ENCODE assay signal across 24 mouse cellular contexts in the genomic region with DNA sequence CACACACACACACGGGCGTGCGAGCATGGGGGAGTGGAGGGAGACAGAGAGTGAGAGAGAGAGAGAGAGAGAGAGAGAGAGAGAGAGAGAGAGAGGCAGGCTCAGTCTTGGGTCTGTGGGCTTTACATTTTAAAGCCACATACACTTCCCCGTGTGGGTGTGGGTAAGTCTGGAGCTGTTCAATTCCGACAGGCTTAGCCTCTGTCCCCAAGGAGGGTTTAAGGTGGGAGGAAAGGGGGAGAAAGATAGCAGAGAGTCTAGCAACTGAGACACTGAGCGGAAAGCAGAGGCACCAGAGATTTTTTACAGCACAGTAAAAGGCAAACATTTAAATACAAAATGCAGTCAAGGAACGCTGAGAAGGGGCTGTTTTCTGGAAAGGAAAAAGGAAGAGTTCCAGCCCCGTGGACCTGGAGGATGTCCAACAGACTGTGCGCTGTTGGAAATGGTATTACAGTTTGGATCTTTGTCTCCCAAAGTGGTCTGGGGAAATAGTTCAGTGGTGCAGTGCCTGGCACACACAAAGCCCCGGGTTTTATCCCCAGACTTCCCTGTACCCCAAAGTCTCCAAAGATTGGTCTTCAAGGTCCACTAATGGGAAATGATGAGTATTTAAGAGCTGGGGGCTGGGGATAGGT. TPM values are rescaled to one million over a fixed set of nuclear protein-coding genes. Genes with fewer than 3 reads are reported as not detected.
DNase-seq lines count a peak whose midpoint lies in the region; ATAC-seq lines count a peak whose summit lies in the region.
"Had no signal": no experiment of that assay in that cellular context is flagged by ENCODE, and none has a peak within 500 bp of the region (broad histone marks: within the 10 kb centered on the region; RNA-seq: fewer than 3 reads in every experiment).

No protein-coding gene starts in this region.

- no peak overlapping the region for H3K27ac ChIP-seq in heart, embryonic 10.5 days
- H3K27ac ChIP-seq in intestine, embryonic 16.5 days (ENCODE audit: low read length), result peak overlapping the region; percentile 65
- H3K27ac ChIP-seq: gastrocnemius, adult 2 months; liver, embryonic 14.5 days; midbrain, embryonic 15.5 days had no signal

- peaks cover 27% of the 10 kb centered on the region for H3K4me1 ChIP-seq in heart, embryonic 10.5 days
- peaks cover 22% of the 10 kb centered on the region for H3K4me1 ChIP-seq in intestine, embryonic 16.5 days (ENCODE audit: control insufficient read depth, insufficient read depth, low read length)

- ATAC-seq in intestine, embryonic 16.5 days, result no peak
- ATAC-seq: forebrain, postnatal 0 days; lung, postnatal 0 days; midbrain, embryonic 15.5 days had no signal

- no peak overlapping the region for H3K4me3 ChIP-seq in heart, embryonic 10.5 days
- no peak overlapping the region for H3K4me3 ChIP-seq in intestine, embryonic 16.5 days (ENCODE audit: low read length)
- H3K4me3 ChIP-seq: gastrocnemius, adult 2 months; megakaryocyte, embryonic 14.5 days; midbrain, embryonic 15.5 days had no signal

- WGBS in heart, embryonic 10.5 days, result 55% methylated on average over 10 of the region's 10 CpGs
- 40% methylated on average over 10 of the region's 10 CpGs for WGBS in intestine, embryonic 16.5 days

- H3K27me3 ChIP-seq in heart, embryonic 10.5 days (ENCODE audit: insufficient read depth, poor library complexity, severe bottlenecking), result peaks cover 31% of the 10 kb centered on the region
- no peaks in the 10 kb centered on the region for H3K27me3 ChIP-seq in intestine, embryonic 16.5 days (replicated peaks; ENCODE audit: control insufficient read depth, insufficient read depth, low read length)

- H3K9ac ChIP-seq in intestine, embryonic 16.5 days (ENCODE audit: low read depth, low read length), result 0 out of 2 replicates have a peak overlapping the region, but pooled peaks have one; percentile 16
- H3K9ac ChIP-seq: forebrain, postnatal 0 days; liver, embryonic 14.5 days; midbrain, embryonic 15.5 days had no signal

- H3K9me3 ChIP-seq in heart, embryonic 10.5 days, result no peaks in the 10 kb centered on the region
- H3K9me3 ChIP-seq in intestine, embryonic 16.5 days (ENCODE audit: control insufficient read depth, low read length), result no peaks in the 10 kb centered on the region
- H3K9me3 ChIP-seq: G1E; midbrain, embryonic 15.5 days had no signal

- DNase-seq in heart, postnatal 4 days, result peak; percentile 15
- DNase-seq in heart, embryonic 10.5 days (ENCODE audit: low spot score), result no peak
- peak; percentile 8 for DNase-seq in urinary bladder, adult 2 months (ENCODE audit: low spot score)
- no peak for DNase-seq in urinary bladder, postnatal 10 days (ENCODE audit: low spot score)
- no peak for DNase-seq in yolk sac, embryonic 10.5 days (ENCODE audit: low spot score)
- DNase-seq in left cerebral cortex, postnatal 14 days (ENCODE audit: low spot score in 2 of 2), result no peak
- DNase-seq: cerebellum, adult 9-11 months; embryo, embryonic 11 days; forebrain, postnatal 0 days; gastrocnemius, adult 2 months; heart, adult 18-20 months; layer of hippocampus, postnatal 36 days; right cerebral cortex, adult 18-20 months; thymus, postnatal 25 days had no signal

- intact Hi-C loops in left cerebral cortex, postnatal 14 days (cut with DNase I), result no loop called here

- H3K4me2 ChIP-seq in intestine, embryonic 16.5 days (ENCODE audit: low read depth, low read length), result 0 out of 2 replicates have a peak overlapping the region, but pooled peaks have one; percentile 10
- H3K4me2 ChIP-seq: midbrain, embryonic 15.5 days had no signal

- H3K36me3 ChIP-seq in heart, embryonic 10.5 days, result no peaks in the 10 kb centered on the region
- H3K36me3 ChIP-seq in intestine, embryonic 16.5 days (ENCODE audit: control insufficient read depth, insufficient read depth, low read length), result no peaks in the 10 kb centered on the region
- H3K36me3 ChIP-seq: G1E; midbrain, embryonic 15.5 days had no signal

RNA-seq across cellular contexts. Expression of a gene that starts 5.1 kb away (rescaled TPM):
- not detected for total RNA-seq in heart, postnatal 4 days (2021)
- not detected in 2 replicates for polyA plus RNA-seq in heart, embryonic 10.5 days (2016; fragmentation: Nextera tagmentation; extraction: Ambion mirVana)
- not detected in 2 replicates for polyA plus RNA-seq in urinary bladder, adult 2 months (2012; rRNA removed)
- polyA plus RNA-seq in intestine, embryonic 16.5 days (2015; fragmentation: Nextera tagmentation; extraction: Ambion mirVana), result not detected in 2 replicates
- not detected for total RNA-seq in left cerebral cortex, postnatal 14 days (2021)
- total RNA-seq: adrenal gland, adult 18-20 months; forebrain, postnatal 0 days; G1E; gastrocnemius, adult 2 months; heart, adult 18-20 months; hematopoietic stem cell, adult 5-6 weeks; layer of hippocampus, postnatal 36 days; left cerebral cortex, postnatal 36 days had no signal
- polyA plus RNA-seq: forebrain, postnatal 0 days; G1E; kidney, embryonic 14.5 days; liver, embryonic 14.5 days; lung, postnatal 0 days; midbrain, embryonic 15.5 days had no signal

RNA-seq across cellular contexts. Expression of a gene that starts 5.2 kb away (rescaled TPM):
- total RNA-seq in heart, postnatal 4 days (2021), result 1 to 10 TPM; 8.1 to 9.0 TPM
- polyA plus RNA-seq in heart, embryonic 10.5 days (2016; fragmentation: Nextera tagmentation; extraction: Ambion mirVana), result 31.2 and 37.7 TPM in 2 replicates
- 4.4 and 5.5 TPM in 2 replicates for polyA plus RNA-seq in urinary bladder, adult 2 months (2012; rRNA removed)
- polyA plus RNA-seq in intestine, embryonic 16.5 days (2015; fragmentation: Nextera tagmentation; extraction: Ambion mirVana), result 11.5 and 12.5 TPM in 2 replicates
- total RNA-seq in left cerebral cortex, postnatal 14 days (2021), result under 1 TPM; 0.42 to 0.62 TPM
- total RNA-seq: hematopoietic stem cell, adult 5-6 weeks had no signal
- polyA plus RNA-seq: G1E had no signal

Comparison
In these comparisons a context has a peak if more than half of its experiments do, and no peak if none do; other contexts are left out.
1. DNase-seq: peak in heart, postnatal 4 days (single experiment) and urinary bladder, adult 2 months (single experiment); none in heart, embryonic 10.5 days (single experiment), urinary bladder, postnatal 10 days (single experiment), yolk sac, embryonic 10.5 days (single experiment) and left cerebral cortex, postnatal 14 days (0 of 2).